Mouse (Mus musculus) stomach, postnatal 0 days (tissue): Measurements from ENCODE around the gene Rnase11.

Source experiments
- CTCF ChIP-seq: IDR thresholded peaks from 2 replicates; pipeline ENCODE4 v1.5.1; 2016; ENCODE audit warnings: antibody characterized with exemption, low read depth, mild to moderate bottlenecking, moderate library complexity
- EP300 ChIP-seq: optimal IDR thresholded peaks from 2 replicates; pipeline ENCODE3; 2016; ENCODE audit warnings: antibody characterized with exemption

DNA sequence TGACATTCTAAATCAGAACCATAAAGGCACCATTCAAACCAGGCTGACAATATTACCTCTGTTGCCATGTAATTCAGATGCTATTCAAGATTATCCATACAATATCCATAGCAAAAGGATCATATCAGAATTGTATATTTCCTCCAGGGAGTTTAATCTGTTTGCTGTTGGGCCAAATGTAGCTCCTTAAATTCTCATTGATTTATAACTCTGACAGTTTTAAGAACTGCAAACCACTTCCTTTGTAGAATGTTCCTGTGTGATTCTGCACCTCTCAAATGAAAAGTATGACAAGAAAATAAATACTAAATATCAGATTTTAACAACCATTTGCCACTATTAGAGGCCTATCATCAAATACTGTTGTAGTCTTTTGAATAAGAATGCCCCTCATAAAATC lies 34.2 kb downstream of the Rnase11 start:
- TF ChIP-seq CTCF (no peak), EP300 (no peak)
